Mouse (Mus musculus): Measurements from ENCODE around the gene Tnip1. TPM values are rescaled to one million over a fixed set of nuclear protein-coding genes. Genes with fewer than 3 reads are reported as not detected.

Tnip1 gene
- polyA plus RNA-seq, 1 experiment, result 18.4 TPM

- Histone ChIP-seq H3K27ac (ENCODE audit: insufficient read depth, low read length) (no peak overlapping the region), H3K4me1 (ENCODE audit: control insufficient read depth, insufficient read depth, low read length) (no peaks in the 10 kb centered on the region), H3K4me3 (ENCODE audit: insufficient read depth, low read length) (no peak overlapping the region)
- TF ChIP-seq CTCF (IDR thresholded peaks at IDR 0.05; ENCODE audit: borderline replicate concordance, insufficient read depth, low read length) (no peak), POLR2A (IDR thresholded peaks at IDR 0.05; ENCODE audit: low read depth, low read length) (no peak)
These were observed 33.8 kb downstream of the Tnip1 start for GRCm38 (mm10) chr11:54928886-54929285.

GRCm38 (mm10) chr11:54928219-54928618 lies 34.5 kb downstream of the Tnip1 start:
- H3K4me3 ChIP-seq (ENCODE audit: insufficient read depth, low read length), result no peak overlapping the region
- TF ChIP-seq POLR2A (IDR thresholded peaks at IDR 0.05; ENCODE audit: low read depth, low read length) (no peak), CTCF (IDR thresholded peaks at IDR 0.05; ENCODE audit: borderline replicate concordance, insufficient read depth, low read length) (no peak)
- H3K27ac ChIP-seq (ENCODE audit: insufficient read depth, low read length), result no peak overlapping the region
- no peaks in the 10 kb centered on the region for H3K4me1 ChIP-seq (ENCODE audit: control insufficient read depth, insufficient read depth, low read length)

GRCm38 (mm10) chr11:54927346-54928140 lies 35.2 kb downstream of the Tnip1 start:
- no peaks in the 10 kb centered on the region for H3K4me1 ChIP-seq (ENCODE audit: control insufficient read depth, insufficient read depth, low read length)
- no peak overlapping the region for H3K4me3 ChIP-seq (ENCODE audit: insufficient read depth, low read length)
- no peak overlapping the region for H3K27ac ChIP-seq (ENCODE audit: insufficient read depth, low read length)
- TF ChIP-seq CTCF (IDR thresholded peaks at IDR 0.05; ENCODE audit: borderline replicate concordance, insufficient read depth, low read length) (peak; percentile 75), POLR2A (IDR thresholded peaks at IDR 0.05; ENCODE audit: low read depth, low read length) (no peak)

- TF ChIP-seq POLR2A (IDR thresholded peaks at IDR 0.05; ENCODE audit: low read depth, low read length) (no peak), CTCF (IDR thresholded peaks at IDR 0.05; ENCODE audit: borderline replicate concordance, insufficient read depth, low read length) (no peak)
- Histone ChIP-seq H3K4me1 (ENCODE audit: control insufficient read depth, insufficient read depth, low read length) (no peaks in the 10 kb centered on the region), H3K4me3 (ENCODE audit: insufficient read depth, low read length) (no peak overlapping the region), H3K27ac (ENCODE audit: insufficient read depth, low read length) (no peak overlapping the region)
These were observed 38.6 kb downstream of the Tnip1 start for GRCm38 (mm10) chr11:54924145-54924544.

- H3K4me3 ChIP-seq (ENCODE audit: insufficient read depth, low read length), result no peak overlapping the region
- H3K4me1 ChIP-seq (ENCODE audit: control insufficient read depth, insufficient read depth, low read length), result no peaks in the 10 kb centered on the region
- no peak for TF ChIP-seq CTCF (IDR thresholded peaks at IDR 0.05; ENCODE audit: borderline replicate concordance, insufficient read depth, low read length)
- TF ChIP-seq POLR2A (IDR thresholded peaks at IDR 0.05; ENCODE audit: low read depth, low read length), result no peak
- H3K27ac ChIP-seq (ENCODE audit: insufficient read depth, low read length), result no peak overlapping the region
These were observed 40.2 kb downstream of the Tnip1 start for GRCm38 (mm10) chr11:54922488-54922887.

GRCm38 (mm10) chr11:54921798-54922197 lies 40.9 kb downstream of the Tnip1 start:
- Histone ChIP-seq H3K27ac (ENCODE audit: insufficient read depth, low read length) (no peak overlapping the region), H3K4me3 (ENCODE audit: insufficient read depth, low read length) (no peak overlapping the region), H3K4me1 (ENCODE audit: control insufficient read depth, insufficient read depth, low read length) (no peaks in the 10 kb centered on the region)
- TF ChIP-seq CTCF (IDR thresholded peaks at IDR 0.05; ENCODE audit: borderline replicate concordance, insufficient read depth, low read length) (no peak), POLR2A (IDR thresholded peaks at IDR 0.05; ENCODE audit: low read depth, low read length) (no peak)

GRCm38 (mm10) chr11:54920973-54921580 lies 41.6 kb downstream of the Tnip1 start:
- Histone ChIP-seq H3K27ac (ENCODE audit: insufficient read depth, low read length) (no peak overlapping the region), H3K4me3 (ENCODE audit: insufficient read depth, low read length) (no peak overlapping the region), H3K4me1 (ENCODE audit: control insufficient read depth, insufficient read depth, low read length) (no peaks in the 10 kb centered on the region)
- TF ChIP-seq CTCF (IDR thresholded peaks at IDR 0.05; ENCODE audit: borderline replicate concordance, insufficient read depth, low read length) (no peak), POLR2A (IDR thresholded peaks at IDR 0.05; ENCODE audit: low read depth, low read length) (no peak)

- TF ChIP-seq POLR2A (IDR thresholded peaks at IDR 0.05; ENCODE audit: low read depth, low read length) (no peak), CTCF (IDR thresholded peaks at IDR 0.05; ENCODE audit: borderline replicate concordance, insufficient read depth, low read length) (no peak)
- H3K4me1 ChIP-seq (ENCODE audit: control insufficient read depth, insufficient read depth, low read length), result no peaks in the 10 kb centered on the region
- no peak overlapping the region for H3K4me3 ChIP-seq (ENCODE audit: insufficient read depth, low read length)
- H3K27ac ChIP-seq (ENCODE audit: insufficient read depth, low read length), result no peak overlapping the region
These were observed 42.4 kb downstream of the Tnip1 start for GRCm38 (mm10) chr11:54920127-54920972.

GRCm38 (mm10) chr11:54918273-54918672 lies 44.4 kb downstream of the Tnip1 start:
- Histone ChIP-seq H3K4me1 (ENCODE audit: control insufficient read depth, insufficient read depth, low read length) (no peaks in the 10 kb centered on the region), H3K27ac (ENCODE audit: insufficient read depth, low read length) (no peak overlapping the region), H3K4me3 (ENCODE audit: insufficient read depth, low read length) (no peak overlapping the region)
- TF ChIP-seq POLR2A (IDR thresholded peaks at IDR 0.05; ENCODE audit: low read depth, low read length) (no peak), CTCF (IDR thresholded peaks at IDR 0.05; ENCODE audit: borderline replicate concordance, insufficient read depth, low read length) (peak; percentile 25; the same call in 1 of the 2 replicates)
